In the genomic region with DNA sequence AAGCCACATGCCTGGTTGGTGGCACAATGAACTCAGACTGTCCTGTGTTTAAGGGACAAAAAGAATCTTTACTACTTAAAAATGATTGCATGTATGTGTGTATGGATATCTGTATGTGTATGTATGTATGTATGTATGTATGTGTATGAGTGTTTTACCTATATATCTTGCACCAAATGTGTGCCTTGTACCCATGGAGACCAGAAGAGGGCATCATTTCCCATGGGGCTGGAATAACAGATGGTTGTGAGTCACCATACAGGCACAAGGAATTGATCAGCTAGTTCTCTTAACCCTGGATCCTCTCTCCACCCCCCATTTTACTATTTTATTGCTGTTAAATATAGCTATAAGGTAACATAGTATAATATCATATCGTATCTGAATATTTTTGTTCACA, we compare ENCODE assay signal across 1 mouse cellular context.
A peak's percentile ranks its signal among the peaks of the same experiment; 100 is the strongest.
TF ChIP-seq lines count a peak whose summit lies in the region.

No protein-coding gene starts in this region.

TF ChIP-seq in CH12.LX, 34 proteins besides CTCF, POLR2A, EP300 and RAD21 (continued from another document):
- no peak for TF ChIP-seq BHLHE40 (IDR thresholded peaks at IDR 0.05; ENCODE audit: low read depth, low read length)
- TF ChIP-seq RCOR1 (conservative IDR thresholded peaks at IDR 0.05; ENCODE audit: low read depth, low read length): no peak
- peak; percentile 47 for TF ChIP-seq SMC3 (IDR thresholded peaks at IDR 0.05; ENCODE audit: low read depth, low read length)
